Mouse (Mus musculus) embryonic fibroblast, embryonic 13.5 days (primary cell): ENCODE measurements at regions not wholly inside any gene's neighbourhood (a gene's known extent, or its start where the extent isn't known, plus 50 kb on each side); places are given as distances from the start of the nearest gene placed in this dataset.

Source experiments
- CTCF ChIP-seq: IDR thresholded peaks from 2 replicates; pipeline ENCODE4 v1.5.1; 2011; ENCODE audit warnings: mild to moderate bottlenecking, control low read depth, low read length, moderate library complexity, borderline replicate concordance; ENCODE audit not compliant: insufficient read depth
- POLR2A ChIP-seq: IDR thresholded peaks from 2 replicates; pipeline ENCODE4 v1.6.1; 2011; ENCODE audit warnings: low read depth, mild to moderate bottlenecking, control low read depth, low read length, moderate library complexity

- TF ChIP-seq POLR2A (no peak), CTCF (no peak)
Observed at GRCm38 (mm10) chr6:127365246-127365645, 81.4 kb upstream of the Parp11 start.
